Mouse (Mus musculus): Measurements from ENCODE around the gene Gm42791. TPM values are rescaled to one million over a fixed set of nuclear protein-coding genes. Genes with fewer than 3 reads are reported as not detected.

Gene Gm42791
- polyA plus RNA-seq, 1 experiment from 2014 or later, result 3.3 TPM

- Histone ChIP-seq H3K36me3 (no peaks in the 10 kb centered on the region), H3K9ac (no peak overlapping the region), H3K4me3 (no peak overlapping the region), H3K27ac (no peak overlapping the region), H3K27me3 (no peaks in the 10 kb centered on the region), H3K4me2 (no peak overlapping the region; the same call in 1 of the 2 replicates), H3K9me3 (no peaks in the 10 kb centered on the region), H3K4me1 (peaks cover 19% of the 10 kb centered on the region)
- whole genome bisulfite sequencing, result 40% methylated on average over 9 of the region's 9 CpGs
- ATAC-seq (ENCODE audit: borderline replicate concordance, extremely low read depth, low FRiP score, low TSS enrichment), result no peak
Measured at GRCm38 (mm10) chr5:148958355-148958754, 36.6 kb downstream of the Gm42791 start.

GRCm38 (mm10) chr5:148956898-148957535, 37.9 kb downstream of the Gm42791 start:
- peak overlapping the region; percentile 51; the same call in 1 of the 2 replicates for H3K27ac ChIP-seq
- no peak for ATAC-seq (ENCODE audit: borderline replicate concordance, extremely low read depth, low FRiP score, low TSS enrichment)

DNA sequence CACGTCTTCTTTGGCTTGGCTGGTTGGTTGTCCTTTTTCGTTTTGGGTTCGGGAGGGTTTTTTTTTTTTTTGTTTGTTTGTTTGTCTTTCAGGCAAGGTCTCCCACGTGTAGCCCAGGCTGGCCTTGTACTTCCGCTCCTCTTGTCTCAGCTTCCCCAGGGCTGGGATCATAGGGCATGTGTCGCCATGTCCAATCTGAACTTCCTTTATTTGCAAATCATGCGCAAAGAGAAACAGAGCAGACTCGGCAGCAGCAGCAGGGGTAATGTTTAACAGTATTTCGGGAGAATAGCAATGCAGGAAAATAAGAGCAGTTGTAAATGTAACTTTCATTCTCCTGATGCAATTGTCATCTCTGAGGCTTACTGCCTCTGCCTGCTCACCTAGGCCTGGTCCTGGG, 38.9 kb downstream of the Gm42791 start:
- Histone ChIP-seq H3K9me3 (no peaks in the 10 kb centered on the region), H3K4me3 (no peak overlapping the region), H3K27me3 (no peaks in the 10 kb centered on the region), H3K4me2 (no peak overlapping the region), H3K27ac (no peak overlapping the region), H3K36me3 (no peaks in the 10 kb centered on the region), H3K9ac (no peak overlapping the region), H3K4me1 (peaks cover 19% of the 10 kb centered on the region)
- no peak for ATAC-seq (ENCODE audit: borderline replicate concordance, extremely low read depth, low FRiP score, low TSS enrichment)
- WGBS, result 62% methylated on average over 9 of the region's 9 CpGs

More at GRCm38 (mm10) chr5:148956898-148957535, 37.9 kb downstream of the Gm42791 start:
- Histone ChIP-seq H3K4me2 (no peak overlapping the region), H3K9ac (no peak overlapping the region), H3K36me3 (no peaks in the 10 kb centered on the region), H3K4me3 (no peak overlapping the region), H3K27me3 (no peaks in the 10 kb centered on the region), H3K4me1 (peaks cover 19% of the 10 kb centered on the region), H3K9me3 (no peaks in the 10 kb centered on the region)
- 22% methylated on average over 9 of the region's 9 CpGs for WGBS

- Histone ChIP-seq H3K9ac (no peak overlapping the region), H3K4me2 (no peak overlapping the region), H3K27ac (no peak overlapping the region), H3K4me3 (no peak overlapping the region), H3K27me3 (no peaks in the 10 kb centered on the region), H3K9me3 (no peaks in the 10 kb centered on the region), H3K4me1 (peaks cover 24% of the 10 kb centered on the region), H3K36me3 (no peaks in the 10 kb centered on the region)
- 80% methylated on average over 6 of the region's 6 CpGs for WGBS
- no peak for ATAC-seq (ENCODE audit: borderline replicate concordance, extremely low read depth, low FRiP score, low TSS enrichment)
Measured at GRCm38 (mm10) chr5:148955575-148955974, 39.4 kb downstream of the Gm42791 start.

DNA sequence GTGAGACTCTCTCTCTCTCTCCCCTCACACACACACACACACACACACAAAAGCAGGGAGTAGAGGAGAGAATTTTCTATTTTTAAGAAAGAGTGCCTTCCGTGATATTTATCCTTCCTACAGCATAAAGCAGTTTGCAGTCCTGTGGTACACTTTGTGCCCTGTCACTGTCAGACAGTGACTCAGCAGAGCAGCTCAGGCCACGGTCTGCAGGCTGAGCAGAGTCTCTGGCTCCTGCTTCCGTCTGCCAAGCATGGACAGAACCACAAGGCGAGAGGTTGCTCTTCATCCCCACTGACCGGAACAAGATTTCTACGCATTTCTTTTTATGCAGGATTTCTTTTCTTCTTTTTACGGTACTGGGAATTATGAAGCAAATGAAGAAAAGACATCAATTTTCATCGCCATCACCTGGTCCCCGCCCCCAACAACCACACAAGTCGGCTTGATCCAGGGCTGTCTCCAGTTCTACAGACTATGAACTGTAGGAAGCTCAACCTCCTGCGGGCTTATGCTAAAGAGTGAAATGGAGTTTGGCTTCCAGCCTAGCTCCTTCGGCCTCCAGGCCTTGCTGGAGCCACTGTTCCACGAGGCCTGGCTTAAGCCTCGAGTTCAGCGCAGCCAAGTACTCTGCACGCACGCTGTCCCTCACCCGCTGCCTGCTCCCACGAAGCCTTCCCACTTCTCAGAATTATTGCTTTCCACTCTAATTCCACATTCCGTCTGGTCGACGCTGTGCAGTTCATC, 40.5 kb downstream of the Gm42791 start:
- Histone ChIP-seq H3K36me3 (no peaks in the 10 kb centered on the region), H3K9ac (no peak overlapping the region), H3K27ac (no peak overlapping the region), H3K4me2 (no peak overlapping the region), H3K4me3 (no peak overlapping the region), H3K9me3 (no peaks in the 10 kb centered on the region), H3K4me1 (peaks cover 28% of the 10 kb centered on the region), H3K27me3 (no peaks in the 10 kb centered on the region)
- ATAC-seq (ENCODE audit: borderline replicate concordance, extremely low read depth, low FRiP score, low TSS enrichment), result no peak
- 75% methylated on average over 22 of the region's 22 CpGs for WGBS

GRCm38 (mm10) chr5:148953098-148953497, 41.8 kb downstream of the Gm42791 start:
- Histone ChIP-seq H3K4me1 (peaks cover 21% of the 10 kb centered on the region), H3K4me3 (no peak overlapping the region), H3K9me3 (no peaks in the 10 kb centered on the region), H3K4me2 (no peak overlapping the region), H3K36me3 (no peaks in the 10 kb centered on the region), H3K27ac (no peak overlapping the region), H3K9ac (no peak overlapping the region), H3K27me3 (no peaks in the 10 kb centered on the region)
- 62% methylated on average over 5 of the region's 5 CpGs for WGBS
- no peak for ATAC-seq (ENCODE audit: borderline replicate concordance, extremely low read depth, low FRiP score, low TSS enrichment)

DNA sequence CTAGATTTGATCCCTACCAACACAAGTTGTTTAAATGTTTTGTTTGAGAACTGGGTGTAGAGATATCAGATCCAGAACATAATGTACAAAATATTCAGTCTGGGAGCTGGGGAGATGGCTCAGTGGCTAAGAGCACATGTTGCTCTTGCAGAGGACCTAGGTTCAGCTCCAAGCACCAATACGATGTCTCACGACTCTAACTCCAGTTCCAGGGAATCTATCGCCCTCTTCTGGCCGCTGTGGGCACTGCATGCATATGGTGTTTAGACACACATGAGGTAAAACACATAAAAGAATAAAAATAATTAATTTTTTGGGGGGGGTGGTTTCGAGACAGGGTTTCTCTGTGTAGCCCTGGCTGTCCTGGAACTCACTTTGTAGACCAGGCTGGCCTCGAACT, 42.5 kb downstream of the Gm42791 start:
- no peak overlapping the region for H3K27ac ChIP-seq
- H3K9me3 ChIP-seq, result no peaks in the 10 kb centered on the region
- H3K4me3 ChIP-seq, result no peak overlapping the region
- no peak overlapping the region for H3K4me2 ChIP-seq
- no peak overlapping the region for H3K9ac ChIP-seq
- H3K4me1 ChIP-seq, result peaks cover 21% of the 10 kb centered on the region
- WGBS, result 56% methylated on average over 6 of the region's 6 CpGs
- no peaks in the 10 kb centered on the region for H3K36me3 ChIP-seq
- ATAC-seq (ENCODE audit: borderline replicate concordance, extremely low read depth, low FRiP score, low TSS enrichment), result no peak
- H3K27me3 ChIP-seq, result no peaks in the 10 kb centered on the region

DNA sequence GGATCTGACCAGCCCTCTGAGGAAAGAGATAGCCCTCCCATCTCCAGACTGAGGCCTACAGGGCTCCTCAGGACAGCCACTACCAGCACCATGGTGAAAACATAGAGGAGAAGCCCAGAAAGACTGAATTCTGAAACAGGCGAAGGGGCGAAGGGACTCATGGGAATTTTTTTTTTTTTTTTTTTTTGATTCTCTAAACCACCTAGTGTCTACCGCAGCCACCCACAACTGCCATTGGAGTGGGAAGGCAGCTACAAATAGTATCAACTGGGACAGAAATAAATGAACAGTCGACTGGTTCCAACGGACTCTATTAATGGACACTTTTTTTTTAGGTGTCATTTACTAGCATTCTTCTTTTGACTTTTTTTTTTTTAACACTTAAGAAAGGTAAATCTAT, 43.6 kb downstream of the Gm42791 start:
- H3K36me3 ChIP-seq, result no peaks in the 10 kb centered on the region
- no peak overlapping the region for H3K4me3 ChIP-seq
- no peak overlapping the region for H3K9ac ChIP-seq
- no peaks in the 10 kb centered on the region for H3K9me3 ChIP-seq
- ATAC-seq (ENCODE audit: borderline replicate concordance, extremely low read depth, low FRiP score, low TSS enrichment), result no peak
- no peaks in the 10 kb centered on the region for H3K27me3 ChIP-seq
- H3K4me2 ChIP-seq, result no peak overlapping the region
- H3K4me1 ChIP-seq, result peaks cover 21% of the 10 kb centered on the region
- WGBS, result 90% methylated on average over 5 of the region's 5 CpGs
- no peak overlapping the region for H3K27ac ChIP-seq

DNA sequence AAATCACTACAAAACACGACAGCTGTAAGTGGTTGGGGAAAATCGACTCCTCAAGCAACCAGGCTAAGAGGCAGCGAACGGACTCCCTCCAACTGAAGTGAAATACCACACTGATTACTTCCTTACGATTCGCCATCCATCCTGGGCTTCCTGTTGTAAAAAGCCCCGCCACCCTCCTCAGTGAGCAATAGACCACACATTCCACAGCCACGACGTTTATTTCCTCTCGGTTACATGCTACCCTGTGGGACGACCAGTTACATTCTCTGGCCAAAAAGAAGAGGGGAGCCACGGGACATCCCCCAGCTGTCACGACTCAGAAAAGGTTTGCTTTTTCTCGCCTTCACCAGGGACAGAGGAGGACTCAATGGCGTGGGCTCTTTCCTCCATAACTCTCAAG, 44.9 kb downstream of the Gm42791 start:
- ATAC-seq (ENCODE audit: borderline replicate concordance, extremely low read depth, low FRiP score, low TSS enrichment), result peak; percentile 66; the same call in 1 of the 2 replicates
- Histone ChIP-seq H3K36me3 (no peaks in the 10 kb centered on the region), H3K4me2 (no peak overlapping the region), H3K9me3 (no peaks in the 10 kb centered on the region), H3K27ac (peak overlapping the region; percentile 63), H3K27me3 (no peaks in the 10 kb centered on the region), H3K4me3 (no peak overlapping the region), H3K9ac (no peak overlapping the region), H3K4me1 (peaks cover 16% of the 10 kb centered on the region)
- 17% methylated on average over 15 of the region's 15 CpGs for WGBS

DNA sequence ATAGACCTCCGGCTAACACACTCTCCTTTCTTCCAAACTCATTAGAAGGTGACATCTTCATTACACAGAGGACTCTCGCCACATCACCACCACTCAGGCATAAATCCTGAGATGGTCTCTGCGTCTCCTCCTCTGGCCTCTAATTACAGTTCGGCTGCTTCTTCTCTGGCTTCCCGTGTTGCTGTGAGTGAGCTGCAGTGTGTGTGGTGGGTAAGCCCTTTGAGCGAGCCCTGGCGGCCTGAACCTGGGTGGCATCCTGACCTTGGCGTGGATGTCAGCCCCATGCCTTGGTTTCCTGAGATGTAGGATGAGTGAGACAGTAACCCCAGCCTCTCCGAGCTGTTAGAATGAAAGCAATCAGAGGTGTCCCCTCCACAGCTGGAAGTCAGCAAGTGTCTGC, 46.4 kb downstream of the Gm42791 start:
- Histone ChIP-seq H3K36me3 (no peaks in the 10 kb centered on the region), H3K4me2 (no peak overlapping the region), H3K27ac (no peak overlapping the region), H3K27me3 (no peaks in the 10 kb centered on the region), H3K9ac (no peak overlapping the region), H3K4me1 (peaks cover 15% of the 10 kb centered on the region), H3K4me3 (no peak overlapping the region), H3K9me3 (no peaks in the 10 kb centered on the region)
- ATAC-seq (ENCODE audit: borderline replicate concordance, extremely low read depth, low FRiP score, low TSS enrichment), result no peak
- 65% methylated on average over 9 of the region's 9 CpGs for WGBS

- 85% methylated on average over 3 of the region's 4 CpGs for WGBS
- no peaks in the 10 kb centered on the region for H3K36me3 ChIP-seq
Measured at GRCm38 (mm10) chr5:148947412-148947811, 47.5 kb downstream of the Gm42791 start.

GRCm38 (mm10) chr5:148946787-148947186, 48.2 kb downstream of the Gm42791 start:
- WGBS, result 78% methylated on average over 5 of the region's 5 CpGs
- no peak overlapping the region for H3K4me2 ChIP-seq
- H3K36me3 ChIP-seq, result no peaks in the 10 kb centered on the region
- no peak overlapping the region for H3K9ac ChIP-seq
- no peak overlapping the region for H3K27ac ChIP-seq
- no peaks in the 10 kb centered on the region for H3K9me3 ChIP-seq
- ATAC-seq (ENCODE audit: borderline replicate concordance, extremely low read depth, low FRiP score, low TSS enrichment), result no peak
- no peaks in the 10 kb centered on the region for H3K27me3 ChIP-seq
- no peak overlapping the region for H3K4me3 ChIP-seq
- peaks cover 15% of the 10 kb centered on the region for H3K4me1 ChIP-seq

More at GRCm38 (mm10) chr5:148947412-148947811, 47.5 kb downstream of the Gm42791 start:
- Histone ChIP-seq H3K9ac (no peak overlapping the region), H3K4me1 (peaks cover 15% of the 10 kb centered on the region), H3K9me3 (no peaks in the 10 kb centered on the region), H3K27me3 (no peaks in the 10 kb centered on the region), H3K4me3 (no peak overlapping the region), H3K27ac (no peak overlapping the region), H3K4me2 (no peak overlapping the region)
- no peak for ATAC-seq (ENCODE audit: borderline replicate concordance, extremely low read depth, low FRiP score, low TSS enrichment)

Data from lung, embryonic 15.5 days (tissue).